Mouse (Mus musculus): ENCODE data around the gene Nup85. TPM values are rescaled to one million over a fixed set of nuclear protein-coding genes. Genes with fewer than 3 reads are reported as not detected.

Nup85 gene
- polyA plus RNA-seq, 1 experiment from 2014 or later: 47.2 TPM

DNA sequence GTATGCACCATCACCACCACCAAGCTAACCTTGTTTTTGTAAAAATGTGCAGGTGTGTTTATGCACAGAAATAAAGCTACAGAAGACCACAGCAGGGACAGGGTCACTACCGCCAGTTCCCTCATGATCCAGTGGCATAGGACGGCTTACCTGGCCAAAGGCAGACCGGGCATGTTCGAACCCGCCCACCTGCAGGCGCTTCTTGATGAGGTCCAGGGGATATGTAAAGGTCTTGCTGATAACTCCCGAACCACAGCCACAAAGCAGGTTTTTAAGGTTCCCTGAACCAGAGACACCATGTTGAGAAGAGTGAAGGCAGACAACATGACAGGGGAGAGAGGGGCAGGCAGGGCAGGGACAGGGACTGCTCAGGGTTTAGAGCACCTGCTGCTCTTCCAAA lies 52.1 kb downstream of the Nup85 start:
- H3K27me3 ChIP-seq (ENCODE audit: control insufficient read depth, insufficient read depth, low read length): no peaks in the 10 kb centered on the region
- H3K4me1 ChIP-seq (replicated peaks; ENCODE audit: control insufficient read depth, insufficient read depth): peaks cover 5% of the 10 kb centered on the region; the same call in 1 of the 2 replicates
- no peaks in the 10 kb centered on the region for H3K9me3 ChIP-seq (ENCODE audit: control insufficient read depth, low read length)
- no peak overlapping the region for H3K27ac ChIP-seq (replicated peaks)
- H3K36me3 ChIP-seq (ENCODE audit: control insufficient read depth, insufficient read depth, low read length): peaks cover 10% of the 10 kb centered on the region
- TF ChIP-seq EP300 (optimal IDR thresholded peaks at IDR 0.05) (no peak), CTCF (IDR thresholded peaks at IDR 0.05; ENCODE audit: low read depth) (no peak)
- no peak overlapping the region for H3K4me2 ChIP-seq (replicated peaks; ENCODE audit: low read depth)
- WGBS: 87% methylated on average over 7 of the region's 7 CpGs
- DNase-seq (ENCODE audit: low spot score): no peak
- H3K4me3 ChIP-seq (ENCODE audit: low read depth, low read length): no peak overlapping the region
- no peak overlapping the region for H3K9ac ChIP-seq (ENCODE audit: low read length)
- ATAC-seq (ENCODE audit: low FRiP score, low TSS enrichment): no peak

DNA sequence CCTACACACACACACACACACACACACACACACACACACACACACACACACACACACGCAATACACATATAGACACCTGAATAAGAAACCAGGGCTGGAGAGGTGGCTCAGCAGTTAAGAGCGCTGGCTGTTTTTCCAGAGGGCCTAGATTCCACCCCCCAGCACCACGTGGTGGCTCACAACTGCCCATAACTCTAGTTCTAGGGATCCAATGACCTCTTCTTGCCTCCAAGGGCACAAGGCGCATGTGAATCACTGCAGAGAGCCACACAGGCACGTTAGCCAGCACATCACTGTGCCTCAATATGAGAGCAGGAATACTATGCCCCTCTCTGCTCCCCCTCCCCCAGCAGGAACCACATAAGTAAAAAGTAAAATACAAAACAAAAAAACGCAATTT lies 52.7 kb downstream of the Nup85 start:
- peaks cover 13% of the 10 kb centered on the region for H3K36me3 ChIP-seq (ENCODE audit: control insufficient read depth, insufficient read depth, low read length)
- WGBS: 81% methylated on average over 6 of the region's 6 CpGs
- ATAC-seq (ENCODE audit: low FRiP score, low TSS enrichment): no peak
- H3K4me1 ChIP-seq (replicated peaks; ENCODE audit: control insufficient read depth, insufficient read depth): peaks cover under 1% of the 10 kb centered on the region; the same call in 1 of the 2 replicates
- TF ChIP-seq CTCF (IDR thresholded peaks at IDR 0.05; ENCODE audit: low read depth): no peak
- no peak for TF ChIP-seq EP300 (optimal IDR thresholded peaks at IDR 0.05)
- H3K4me2 ChIP-seq (replicated peaks; ENCODE audit: low read depth): no peak overlapping the region
- no peaks in the 10 kb centered on the region for H3K27me3 ChIP-seq (ENCODE audit: control insufficient read depth, insufficient read depth, low read length)
- no peak overlapping the region for H3K27ac ChIP-seq (replicated peaks)
- DNase-seq (ENCODE audit: low spot score): no peak
- no peak overlapping the region for H3K4me3 ChIP-seq (ENCODE audit: low read depth, low read length)
- no peaks in the 10 kb centered on the region for H3K9me3 ChIP-seq (ENCODE audit: control insufficient read depth, low read length)
- no peak overlapping the region for H3K9ac ChIP-seq (ENCODE audit: low read length)

DNA sequence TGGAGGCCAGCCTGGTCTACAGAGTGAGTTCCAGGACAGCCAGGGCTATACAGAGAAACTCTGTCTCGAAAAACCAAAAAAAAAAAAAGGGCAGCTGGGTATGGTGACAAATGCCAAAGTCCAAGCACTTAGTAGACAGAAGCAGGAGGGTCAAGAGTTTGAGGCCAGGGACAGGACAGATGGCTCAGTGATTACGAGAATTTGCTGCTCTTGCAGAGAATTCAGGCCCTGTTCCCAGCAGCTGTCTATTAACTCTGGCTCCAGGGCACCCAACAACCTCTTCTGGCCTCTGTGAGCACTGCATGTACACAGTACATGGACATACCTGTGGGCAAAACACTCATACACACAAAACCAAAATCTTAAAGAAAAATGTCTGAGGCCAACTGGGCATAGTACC lies 53.8 kb downstream of the Nup85 start:
- 83% methylated on average over 2 of the region's 2 CpGs for WGBS
- TF ChIP-seq EP300 (optimal IDR thresholded peaks at IDR 0.05) (no peak), CTCF (IDR thresholded peaks at IDR 0.05; ENCODE audit: low read depth) (no peak)
- no peak overlapping the region for H3K9ac ChIP-seq (ENCODE audit: low read length)
- H3K27ac ChIP-seq (replicated peaks): no peak overlapping the region
- H3K9me3 ChIP-seq (ENCODE audit: control insufficient read depth, low read length): no peaks in the 10 kb centered on the region
- no peaks in the 10 kb centered on the region for H3K27me3 ChIP-seq (ENCODE audit: control insufficient read depth, insufficient read depth, low read length)
- no peak for ATAC-seq (ENCODE audit: low FRiP score, low TSS enrichment)
- DNase-seq (ENCODE audit: low spot score): no peak
- H3K4me2 ChIP-seq (replicated peaks; ENCODE audit: low read depth): no peak overlapping the region
- no peaks in the 10 kb centered on the region for H3K4me1 ChIP-seq (replicated peaks; ENCODE audit: control insufficient read depth, insufficient read depth)
- no peak overlapping the region for H3K4me3 ChIP-seq (ENCODE audit: low read depth, low read length)
- peaks cover 16% of the 10 kb centered on the region for H3K36me3 ChIP-seq (ENCODE audit: control insufficient read depth, insufficient read depth, low read length)

DNA sequence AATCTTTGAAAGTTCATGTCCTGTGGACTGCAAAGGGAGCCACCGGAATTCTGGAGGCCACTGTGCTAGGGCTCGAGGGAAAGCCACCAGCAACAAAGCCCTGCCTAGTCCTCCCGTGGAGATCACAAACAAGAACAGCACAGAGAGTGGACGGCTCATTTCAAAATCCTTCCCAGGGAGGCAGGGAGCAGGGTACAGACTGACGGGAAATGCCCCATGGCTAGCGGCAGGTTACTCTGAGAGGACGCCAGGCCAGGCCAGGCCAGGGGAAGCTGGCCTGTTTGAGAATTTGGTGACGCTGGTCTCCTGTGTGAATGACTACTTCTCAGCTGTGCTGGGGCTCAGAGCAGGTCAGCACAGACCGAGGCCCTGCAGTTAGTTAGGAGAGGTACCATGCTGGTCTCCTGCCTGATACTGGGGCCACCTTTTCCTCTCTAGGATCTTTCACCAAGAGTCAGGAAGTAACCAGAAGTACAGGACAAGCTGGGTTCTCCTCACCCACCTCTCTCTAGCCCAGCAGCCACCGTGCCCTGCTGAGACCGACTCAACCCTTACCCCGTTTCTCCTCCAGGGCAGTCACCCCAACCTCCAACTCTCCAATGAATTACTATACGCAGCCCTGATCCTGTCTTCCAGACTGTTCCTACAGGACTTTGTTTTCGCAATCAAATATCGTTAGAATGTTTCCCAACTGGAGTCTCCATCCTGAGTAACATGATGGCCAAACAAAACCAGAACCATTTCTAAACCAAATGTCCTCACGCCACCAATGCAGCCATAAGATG lies 54.7 kb downstream of the Nup85 start:
- no peaks in the 10 kb centered on the region for H3K27me3 ChIP-seq (ENCODE audit: control insufficient read depth, insufficient read depth, low read length)
- ATAC-seq (ENCODE audit: low FRiP score, low TSS enrichment): no peak
- no peak overlapping the region for H3K27ac ChIP-seq (replicated peaks)
- DNase-seq (ENCODE audit: low spot score): no peak
- no peak for TF ChIP-seq EP300 (optimal IDR thresholded peaks at IDR 0.05)
- no peak for TF ChIP-seq CTCF (IDR thresholded peaks at IDR 0.05; ENCODE audit: low read depth)
- H3K4me2 ChIP-seq (replicated peaks; ENCODE audit: low read depth): no peak overlapping the region
- no peak overlapping the region for H3K4me3 ChIP-seq (ENCODE audit: low read depth, low read length)
- WGBS: 82% methylated on average over 16 of the region's 16 CpGs
- no peak overlapping the region for H3K9ac ChIP-seq (ENCODE audit: low read length)
- no peaks in the 10 kb centered on the region for H3K9me3 ChIP-seq (ENCODE audit: control insufficient read depth, low read length)
- H3K4me1 ChIP-seq (replicated peaks; ENCODE audit: control insufficient read depth, insufficient read depth): no peaks in the 10 kb centered on the region
- peaks cover 16% of the 10 kb centered on the region for H3K36me3 ChIP-seq (ENCODE audit: control insufficient read depth, insufficient read depth, low read length)

DNA sequence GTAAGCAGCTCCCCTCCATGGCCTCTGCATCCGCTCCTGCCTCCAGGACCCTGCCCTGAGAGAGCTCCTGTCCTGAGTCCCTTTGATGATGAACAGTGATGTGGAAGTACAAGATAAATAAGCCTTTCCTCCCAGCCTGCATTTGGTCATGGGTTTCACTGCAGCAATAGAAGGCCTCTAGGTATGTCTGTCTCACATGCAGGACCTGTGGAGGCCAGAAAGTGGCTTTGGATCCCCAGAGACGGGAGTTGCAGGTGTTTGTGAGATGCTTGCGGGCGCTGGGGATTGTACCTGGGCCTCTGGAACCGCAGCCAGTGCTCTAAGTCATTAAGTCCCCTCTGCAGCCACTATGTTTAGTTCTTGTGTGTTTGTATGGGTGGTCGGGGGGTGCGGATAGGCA lies 55.7 kb downstream of the Nup85 start:
- Histone ChIP-seq H3K4me3 (ENCODE audit: low read depth, low read length) (no peak overlapping the region), H3K36me3 (ENCODE audit: control insufficient read depth, insufficient read depth, low read length) (peaks cover 16% of the 10 kb centered on the region)
- TF ChIP-seq CTCF (IDR thresholded peaks at IDR 0.05; ENCODE audit: low read depth) (no peak), EP300 (optimal IDR thresholded peaks at IDR 0.05) (no peak)

DNA sequence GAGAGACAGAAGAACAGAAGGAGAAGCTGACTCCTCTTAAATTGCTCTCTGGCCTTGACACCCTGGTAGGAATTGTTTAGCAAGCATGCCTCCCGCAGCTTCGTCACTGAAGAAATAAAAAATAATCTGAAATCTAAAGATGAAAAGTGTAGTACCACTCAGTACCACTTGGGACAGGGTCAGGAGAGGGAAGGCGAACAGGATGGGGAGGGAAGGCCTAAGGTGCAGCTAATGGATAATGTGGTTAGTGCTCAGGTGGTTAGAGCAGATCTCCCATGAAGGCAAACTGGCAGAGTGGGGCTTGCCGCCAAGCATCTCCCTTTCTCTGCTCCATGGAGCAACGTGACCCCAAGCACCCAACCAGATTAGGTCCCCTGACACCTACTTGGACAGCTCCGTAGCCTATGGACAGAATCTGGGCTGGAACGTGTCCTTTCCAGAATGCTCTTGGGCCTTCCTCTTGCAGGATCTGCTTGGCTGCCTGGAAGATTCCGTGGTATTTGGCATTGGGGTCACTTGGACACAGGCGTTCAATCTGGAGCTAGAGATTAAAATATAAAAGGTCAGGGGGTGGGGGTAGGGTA lies 59.3 kb downstream of the Nup85 start:
- 70% methylated on average over 9 of the region's 9 CpGs for WGBS
- Histone ChIP-seq H3K27me3 (ENCODE audit: control insufficient read depth, insufficient read depth, low read length) (no peaks in the 10 kb centered on the region), H3K4me1 (replicated peaks; ENCODE audit: control insufficient read depth, insufficient read depth) (no peaks in the 10 kb centered on the region), H3K9ac (ENCODE audit: low read length) (no peak overlapping the region), H3K9me3 (ENCODE audit: control insufficient read depth, low read length) (no peaks in the 10 kb centered on the region), H3K4me2 (replicated peaks; ENCODE audit: low read depth) (no peak overlapping the region), H3K4me3 (ENCODE audit: low read depth, low read length) (no peak overlapping the region), H3K27ac (replicated peaks) (no peak overlapping the region), H3K36me3 (ENCODE audit: control insufficient read depth, insufficient read depth, low read length) (peaks cover 11% of the 10 kb centered on the region; the same call in 1 of the 2 replicates)
- ATAC-seq (ENCODE audit: low FRiP score, low TSS enrichment): no peak
- no peak for DNase-seq (ENCODE audit: low spot score)
- no peak for TF ChIP-seq EP300 (optimal IDR thresholded peaks at IDR 0.05)
- peak; percentile 73 for TF ChIP-seq CTCF (IDR thresholded peaks at IDR 0.05; ENCODE audit: low read depth)

More for the DNA sequence above, 55.7 kb downstream of the Nup85 start:
- 93% methylated on average over 7 of the region's 7 CpGs for WGBS
- Histone ChIP-seq H3K4me1 (replicated peaks; ENCODE audit: control insufficient read depth, insufficient read depth) (no peaks in the 10 kb centered on the region), H3K27ac (replicated peaks) (no peak overlapping the region), H3K9me3 (ENCODE audit: control insufficient read depth, low read length) (no peaks in the 10 kb centered on the region), H3K9ac (ENCODE audit: low read length) (no peak overlapping the region), H3K27me3 (ENCODE audit: control insufficient read depth, insufficient read depth, low read length) (no peaks in the 10 kb centered on the region), H3K4me2 (replicated peaks; ENCODE audit: low read depth) (no peak overlapping the region)
- ATAC-seq (ENCODE audit: low FRiP score, low TSS enrichment): no peak
- DNase-seq (ENCODE audit: low spot score): no peak

Measured in stomach, postnatal 0 days (tissue).